Mouse (Mus musculus): ENCODE results near the gene Hsd17b1. TPM values are rescaled to one million over a fixed set of nuclear protein-coding genes. Genes with fewer than 3 reads are reported as not detected.

Gene Hsd17b1
- polyA plus RNA-seq, 1 experiment from 2014 or later = 0.16 TPM

- no peak overlapping the region for H3K4me3 ChIP-seq (replicated peaks; ENCODE audit: low read depth, low read length)
- no peak overlapping the region for H3K9ac ChIP-seq (replicated peaks; ENCODE audit: low read length)
- peaks cover 40% of the 10 kb centered on the region for H3K36me3 ChIP-seq (ENCODE audit: control insufficient read depth, insufficient read depth, low read length)
- DNase-seq = no peak
- H3K27me3 ChIP-seq (ENCODE audit: control insufficient read depth, insufficient read depth, low read length) = no peaks in the 10 kb centered on the region
- H3K4me2 ChIP-seq (ENCODE audit: low read length) = peak overlapping the region; percentile 94
- WGBS = 88% methylated on average over 6 of the region's 6 CpGs
- ATAC-seq (ENCODE audit: low FRiP score, low TSS enrichment) = no peak
- no peaks in the 10 kb centered on the region for H3K9me3 ChIP-seq (ENCODE audit: control insufficient read depth, low read length)
- peaks cover 32% of the 10 kb centered on the region for H3K4me1 ChIP-seq (ENCODE audit: control insufficient read depth, insufficient read depth, low read length)
- peak overlapping the region; percentile 86 for H3K27ac ChIP-seq (replicated peaks; ENCODE audit: low read depth, low read length)
Observed at GRCm38 (mm10) chr11:101086323-101086674, 8.1 kb downstream of the Hsd17b1 start.

DNA sequence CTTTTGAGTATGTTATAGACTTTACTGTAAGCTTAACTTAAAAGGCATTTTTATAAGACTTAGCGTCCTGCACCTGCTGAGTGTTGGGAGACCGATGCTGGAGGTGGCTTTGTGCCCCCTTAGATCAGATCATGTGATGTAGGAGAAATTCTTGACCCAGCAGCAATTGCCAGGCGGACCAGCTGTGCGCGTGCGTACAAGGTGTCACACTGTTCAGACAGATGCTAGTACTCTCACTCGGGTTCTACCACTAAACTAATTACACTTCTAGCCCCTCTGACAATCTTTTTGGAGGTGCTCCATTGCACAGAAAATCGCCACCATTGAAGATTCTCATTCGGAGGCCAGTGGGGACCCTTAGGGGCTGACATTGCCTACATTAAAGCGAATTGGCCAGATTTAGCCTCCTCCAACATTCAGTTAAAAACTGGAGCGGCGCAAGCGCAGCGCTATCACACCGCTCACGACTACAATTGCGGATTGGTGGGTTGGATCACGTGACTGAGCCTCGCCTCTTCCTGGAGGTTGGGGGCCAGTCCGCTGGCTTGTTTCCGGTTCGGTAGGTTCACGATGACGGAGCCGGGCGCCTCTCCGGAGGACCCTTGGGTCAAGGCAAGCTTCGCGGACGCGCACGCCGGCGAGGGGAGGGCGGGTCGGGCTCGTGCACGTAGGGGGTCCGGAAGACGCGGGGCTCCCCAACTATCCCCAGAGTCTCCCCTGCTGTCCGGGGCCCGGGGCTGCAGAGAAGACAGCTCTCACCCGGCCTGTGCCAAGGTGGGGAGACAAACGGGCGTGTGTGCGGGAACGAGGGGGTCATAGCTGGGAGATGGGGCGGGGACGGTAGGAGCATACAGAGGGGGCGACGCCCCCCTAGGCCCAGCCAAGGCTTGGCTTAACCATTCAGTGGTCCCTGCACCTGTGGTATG is 8.8 kb downstream of the Hsd17b1 start, which contains the start of gene Mlx:
Mlx (plus strand) TSS at position 522 of the 926 bp plus-strand sequence.
- Histone ChIP-seq H3K4me1 (ENCODE audit: control insufficient read depth, insufficient read depth, low read length) (peaks cover 26% of the 10 kb centered on the region), H3K36me3 (ENCODE audit: control insufficient read depth, insufficient read depth, low read length) (peaks cover 48% of the 10 kb centered on the region), H3K9me3 (ENCODE audit: control insufficient read depth, low read length) (no peaks in the 10 kb centered on the region), H3K4me2 (ENCODE audit: low read length) (peak within 1 kb of the TSS; percentile 94), H3K9ac (replicated peaks; ENCODE audit: low read length) (peak within 1 kb of the TSS; percentile 80), H3K27ac (replicated peaks; ENCODE audit: low read depth, low read length) (peak within 1 kb of the TSS; percentile 86), H3K27me3 (ENCODE audit: control insufficient read depth, insufficient read depth, low read length) (no peaks in the 10 kb centered on the region), H3K4me3 (replicated peaks; ENCODE audit: low read depth, low read length) (peak within 1 kb of the TSS; percentile 69)
- ATAC-seq (ENCODE audit: low FRiP score, low TSS enrichment) (peak; percentile 85), DNase-seq (peak; percentile 96)
- WGBS = 1% methylated on average over 52 of the region's 52 CpGs

DNA sequence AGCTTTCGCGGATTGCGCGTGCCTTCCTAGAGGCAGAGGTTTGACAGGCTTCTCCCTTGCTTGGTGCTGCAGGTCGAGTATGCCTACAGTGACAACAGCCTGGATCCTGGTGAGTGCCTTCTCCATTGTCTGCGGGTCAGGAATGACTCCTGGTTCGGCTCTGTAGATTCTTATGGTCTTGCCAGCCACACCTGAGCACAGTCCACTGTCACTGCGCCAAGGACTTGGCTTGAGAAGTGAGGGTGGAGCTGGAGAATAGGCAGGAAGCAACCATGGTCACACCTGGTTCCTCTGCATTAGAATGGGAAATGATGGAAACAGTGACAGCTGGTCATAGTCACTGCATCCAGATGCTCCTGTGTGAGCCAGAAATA is 9.5 kb downstream of the Hsd17b1 start:
- peak overlapping the region; percentile 80 for H3K9ac ChIP-seq (replicated peaks; ENCODE audit: low read length)
- peaks cover 54% of the 10 kb centered on the region for H3K36me3 ChIP-seq (ENCODE audit: control insufficient read depth, insufficient read depth, low read length)
- H3K9me3 ChIP-seq (ENCODE audit: control insufficient read depth, low read length) = no peaks in the 10 kb centered on the region
- peak overlapping the region; percentile 86 for H3K27ac ChIP-seq (replicated peaks; ENCODE audit: low read depth, low read length)
- peak overlapping the region; percentile 69 for H3K4me3 ChIP-seq (replicated peaks; ENCODE audit: low read depth, low read length)
- ATAC-seq (ENCODE audit: low FRiP score, low TSS enrichment) (no peak), DNase-seq (no peak)
- peaks cover 26% of the 10 kb centered on the region for H3K4me1 ChIP-seq (ENCODE audit: control insufficient read depth, insufficient read depth, low read length)
- H3K27me3 ChIP-seq (ENCODE audit: control insufficient read depth, insufficient read depth, low read length) = no peaks in the 10 kb centered on the region
- WGBS = 9% methylated on average over 8 of the region's 8 CpGs
- peak overlapping the region; percentile 94 for H3K4me2 ChIP-seq (ENCODE audit: low read length)

GRCm38 (mm10) chr11:101089931-101090330 is 11.7 kb downstream of the Hsd17b1 start:
- peaks cover 63% of the 10 kb centered on the region for H3K36me3 ChIP-seq (ENCODE audit: control insufficient read depth, insufficient read depth, low read length)
- no peaks in the 10 kb centered on the region for H3K27me3 ChIP-seq (ENCODE audit: control insufficient read depth, insufficient read depth, low read length)
- no peak overlapping the region for H3K27ac ChIP-seq (replicated peaks; ENCODE audit: low read depth, low read length)
- 90% methylated on average over 1 of the region's 1 CpGs for WGBS
- DNase-seq = no peak
- H3K9ac ChIP-seq (replicated peaks; ENCODE audit: low read length) = no peak overlapping the region
- H3K9me3 ChIP-seq (ENCODE audit: control insufficient read depth, low read length) = no peaks in the 10 kb centered on the region
- H3K4me2 ChIP-seq (ENCODE audit: low read length) = no peak overlapping the region
- H3K4me3 ChIP-seq (replicated peaks; ENCODE audit: low read depth, low read length) = no peak overlapping the region
- ATAC-seq (ENCODE audit: low FRiP score, low TSS enrichment) = no peak
- H3K4me1 ChIP-seq (ENCODE audit: control insufficient read depth, insufficient read depth, low read length) = peaks cover 23% of the 10 kb centered on the region

DNA sequence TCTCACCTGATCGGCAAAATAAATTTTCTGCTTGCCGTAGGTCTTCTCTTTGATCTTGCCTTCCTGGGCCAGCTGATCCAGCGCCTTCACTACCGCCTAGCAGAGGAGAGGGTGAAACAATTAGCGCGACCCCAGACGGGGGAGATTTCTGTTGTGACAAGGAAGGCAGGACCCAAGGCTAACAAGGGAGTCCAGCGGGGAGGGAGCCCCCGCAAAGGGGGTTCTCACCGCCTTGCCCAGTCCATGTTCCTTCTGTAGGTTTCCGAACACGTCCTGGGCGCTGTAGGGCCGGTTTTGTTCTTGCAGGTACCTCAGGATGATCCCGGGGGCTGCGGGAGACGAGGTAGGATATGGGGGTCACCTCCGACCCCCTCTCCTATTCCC is 16.7 kb downstream of the Hsd17b1 start:
- WGBS = under 1% methylated on average over 18 of the region's 18 CpGs
- H3K27ac ChIP-seq (replicated peaks; ENCODE audit: low read depth, low read length) = peak overlapping the region; percentile 84; the same call in 1 of the 2 replicates
- no peak; the same call in 1 of the 2 replicates for ATAC-seq (ENCODE audit: low FRiP score, low TSS enrichment)

GRCm38 (mm10) chr11:101095314-101096024 is 17.3 kb downstream of the Hsd17b1 start, which contains the start of gene Psmc3ip:
TSS of gene Psmc3ip (minus strand) at chr11:101095436.
- peak; percentile 96 for ATAC-seq (ENCODE audit: low FRiP score, low TSS enrichment)
- peak within 1 kb of the TSS; percentile 72 for H3K4me3 ChIP-seq (replicated peaks; ENCODE audit: low read depth, low read length)
- WGBS = under 1% methylated on average over 43 of the region's 43 CpGs
- DNase-seq = peak; percentile 97
- no peaks in the 10 kb centered on the region for H3K27me3 ChIP-seq (ENCODE audit: control insufficient read depth, insufficient read depth, low read length)
- peak within 1 kb of the TSS; percentile 65 for H3K9ac ChIP-seq (replicated peaks; ENCODE audit: low read length)
- H3K4me1 ChIP-seq (ENCODE audit: control insufficient read depth, insufficient read depth, low read length) = 0 out of 2 replicates have a peak, but pooled peaks cover 8% of the 10 kb centered on the region
- no peaks in the 10 kb centered on the region for H3K9me3 ChIP-seq (ENCODE audit: control insufficient read depth, low read length)
- peak within 1 kb of the TSS; percentile 92 for H3K4me2 ChIP-seq (ENCODE audit: low read length)
- peak within 1 kb of the TSS; percentile 84 for H3K27ac ChIP-seq (replicated peaks; ENCODE audit: low read depth, low read length)
- H3K36me3 ChIP-seq (ENCODE audit: control insufficient read depth, insufficient read depth, low read length) = peaks cover 75% of the 10 kb centered on the region

More for the DNA sequence above, 16.7 kb downstream of the Hsd17b1 start:
- no peak for DNase-seq
- Histone ChIP-seq H3K36me3 (ENCODE audit: control insufficient read depth, insufficient read depth, low read length) (peaks cover 75% of the 10 kb centered on the region), H3K4me2 (ENCODE audit: low read length) (peak overlapping the region; percentile 92), H3K4me3 (replicated peaks; ENCODE audit: low read depth, low read length) (peak overlapping the region; percentile 72), H3K4me1 (ENCODE audit: control insufficient read depth, insufficient read depth, low read length) (0 out of 2 replicates have a peak, but pooled peaks cover 8% of the 10 kb centered on the region), H3K27me3 (ENCODE audit: control insufficient read depth, insufficient read depth, low read length) (no peaks in the 10 kb centered on the region), H3K9ac (replicated peaks; ENCODE audit: low read length) (peak overlapping the region; percentile 65), H3K9me3 (ENCODE audit: control insufficient read depth, low read length) (no peaks in the 10 kb centered on the region)

- Histone ChIP-seq H3K4me2 (ENCODE audit: low read length) (no peak overlapping the region), H3K9ac (replicated peaks; ENCODE audit: low read length) (no peak overlapping the region), H3K27me3 (ENCODE audit: control insufficient read depth, insufficient read depth, low read length) (no peaks in the 10 kb centered on the region), H3K36me3 (ENCODE audit: control insufficient read depth, insufficient read depth, low read length) (peaks cover 75% of the 10 kb centered on the region), H3K27ac (replicated peaks; ENCODE audit: low read depth, low read length) (no peak overlapping the region), H3K4me3 (replicated peaks; ENCODE audit: low read depth, low read length) (no peak overlapping the region), H3K4me1 (ENCODE audit: control insufficient read depth, insufficient read depth, low read length) (0 out of 2 replicates have a peak, but pooled peaks cover 8% of the 10 kb centered on the region), H3K9me3 (ENCODE audit: control insufficient read depth, low read length) (no peaks in the 10 kb centered on the region)
- WGBS = 93% methylated on average over 8 of the region's 8 CpGs
- DNase-seq = no peak
- ATAC-seq (ENCODE audit: low FRiP score, low TSS enrichment) = no peak
Observed at GRCm38 (mm10) chr11:101098231-101098630, 20.0 kb downstream of the Hsd17b1 start.

GRCm38 (mm10) chr11:101103011-101103410 is 24.8 kb downstream of the Hsd17b1 start:
- Histone ChIP-seq H3K27me3 (ENCODE audit: control insufficient read depth, insufficient read depth, low read length) (no peaks in the 10 kb centered on the region), H3K4me3 (replicated peaks; ENCODE audit: low read depth, low read length) (no peak overlapping the region), H3K9me3 (ENCODE audit: control insufficient read depth, low read length) (no peaks in the 10 kb centered on the region), H3K36me3 (ENCODE audit: control insufficient read depth, insufficient read depth, low read length) (peaks cover 71% of the 10 kb centered on the region), H3K9ac (replicated peaks; ENCODE audit: low read length) (no peak overlapping the region), H3K4me1 (ENCODE audit: control insufficient read depth, insufficient read depth, low read length) (no peaks in the 10 kb centered on the region), H3K27ac (replicated peaks; ENCODE audit: low read depth, low read length) (no peak overlapping the region), H3K4me2 (ENCODE audit: low read length) (no peak overlapping the region)
- no peak for ATAC-seq (ENCODE audit: low FRiP score, low TSS enrichment)
- WGBS = 94% methylated on average over 5 of the region's 5 CpGs
- DNase-seq = no peak
